Mouse (Mus musculus): ENCODE data around the gene Fggy. TPM values are rescaled to one million over a fixed set of nuclear protein-coding genes. Genes with fewer than 3 reads are reported as not detected.

The Fggy gene
- total RNA-seq, 2 experiments from 2014 or later = 7.9 to 9.9 TPM

DNA sequence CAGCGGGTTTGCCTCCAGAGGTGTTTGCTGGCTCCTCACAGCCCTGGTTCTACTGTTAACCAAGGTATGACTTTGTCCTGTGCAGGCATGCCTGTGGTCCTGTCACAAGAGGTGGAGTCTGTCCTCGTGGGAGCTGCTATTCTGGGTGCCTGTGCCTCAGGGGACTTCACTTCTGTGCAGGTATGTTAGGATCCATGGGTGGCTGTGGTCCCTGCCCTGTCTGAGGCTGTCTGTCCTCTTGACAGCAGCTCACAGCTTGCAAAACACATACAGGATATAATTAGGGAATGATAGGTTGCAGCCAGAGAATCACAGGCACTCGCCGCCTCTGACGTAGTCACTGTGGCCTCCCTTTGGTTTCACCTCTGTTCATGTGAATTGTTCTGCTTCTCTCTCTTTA, 292.2 kb downstream of the Fggy start:
- no peak for DNase-seq (ENCODE audit: low spot score in 2 of 2)

- DNase-seq (ENCODE audit: low spot score in 2 of 2) = no peak
Observed at GRCm38 (mm10) chr4:95850044-95850739, 292.9 kb downstream of the Fggy start.

DNA sequence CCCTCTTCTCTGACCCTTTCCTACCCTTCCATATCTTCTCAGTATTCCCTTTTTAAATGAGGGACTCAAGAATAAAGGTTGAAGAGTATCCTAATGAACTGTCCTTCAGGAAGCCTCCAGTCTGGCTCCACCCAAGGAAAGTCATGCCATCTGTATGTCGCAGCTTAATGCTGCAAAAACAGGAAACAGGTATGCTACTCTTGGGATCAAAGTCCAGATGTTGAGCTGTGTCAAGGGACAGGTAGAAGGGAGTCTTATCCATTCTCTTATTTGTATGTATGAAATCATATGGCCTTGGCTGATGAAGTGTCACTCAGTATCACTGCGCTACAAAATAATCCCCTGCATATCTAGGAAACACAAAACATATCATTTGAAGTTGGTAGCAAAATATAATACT, 294.9 kb downstream of the Fggy start:
- DNase-seq (ENCODE audit: low spot score in 2 of 2) = no peak

GRCm38 (mm10) chr4:95856008-95856407, 298.7 kb downstream of the Fggy start:
- DNase-seq (ENCODE audit: low spot score in 2 of 2) = no peak

DNA sequence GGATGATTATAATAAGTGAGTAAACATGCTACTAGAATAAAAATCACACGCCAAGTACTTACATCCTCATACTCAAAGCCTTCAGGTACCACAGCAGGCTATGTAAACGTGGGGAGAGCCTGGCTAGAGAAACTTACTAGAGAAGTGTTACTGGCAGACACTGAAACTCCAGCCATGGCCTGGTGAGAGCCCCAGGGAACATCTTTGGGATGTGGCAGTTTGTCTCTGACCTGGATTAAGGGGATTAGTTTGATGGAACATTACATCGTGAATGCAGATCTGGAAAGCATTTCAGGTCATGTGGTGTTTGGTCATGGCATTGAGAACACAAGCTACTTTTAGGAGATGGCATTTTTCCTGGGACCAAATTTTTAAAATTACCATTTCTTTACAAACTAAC, 303.3 kb downstream of the Fggy start:
- no peak for DNase-seq (ENCODE audit: low spot score in 2 of 2)

DNA sequence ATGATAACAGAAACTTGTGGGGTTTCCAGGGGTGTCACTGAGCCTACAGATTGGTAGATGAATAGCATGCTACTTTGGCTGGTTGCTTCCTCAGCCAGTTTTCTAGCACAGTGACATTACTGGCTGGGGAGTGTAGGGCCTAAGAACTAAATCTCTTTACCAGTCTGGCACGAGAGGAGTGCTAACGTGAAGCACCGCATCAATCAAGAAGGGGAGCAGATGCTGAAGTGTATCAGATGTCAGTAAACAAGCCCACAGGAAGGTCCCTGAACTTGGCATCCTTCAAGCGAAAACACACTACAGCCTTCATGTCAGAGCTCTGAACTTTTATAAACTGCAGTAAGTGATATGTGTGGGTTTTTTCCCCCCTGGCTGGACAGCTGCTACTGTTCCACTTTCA, 303.8 kb downstream of the Fggy start:
- no peak for DNase-seq (ENCODE audit: low spot score in 2 of 2)

DNA sequence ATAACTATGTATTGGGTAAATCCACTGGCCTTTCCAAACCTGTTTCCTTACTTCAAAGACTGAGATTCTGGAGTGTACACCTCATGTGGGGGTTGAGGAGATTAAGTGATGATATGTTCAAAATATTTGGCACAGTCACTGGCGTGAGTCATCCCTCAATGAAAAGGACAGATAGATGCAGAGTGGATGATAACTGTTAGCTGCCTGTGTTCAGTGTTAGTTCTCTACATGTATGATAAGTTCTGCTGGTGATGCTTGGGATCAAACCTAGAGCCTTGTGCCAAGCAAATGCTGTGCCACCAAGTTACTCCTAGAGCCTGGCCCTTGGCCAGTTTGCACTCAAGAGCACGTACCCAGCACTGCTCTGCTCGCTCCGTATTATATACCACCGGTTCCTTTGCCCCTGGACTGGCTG, 304.4 kb downstream of the Fggy start:
- no peak for DNase-seq (ENCODE audit: low spot score in 2 of 2)

DNA sequence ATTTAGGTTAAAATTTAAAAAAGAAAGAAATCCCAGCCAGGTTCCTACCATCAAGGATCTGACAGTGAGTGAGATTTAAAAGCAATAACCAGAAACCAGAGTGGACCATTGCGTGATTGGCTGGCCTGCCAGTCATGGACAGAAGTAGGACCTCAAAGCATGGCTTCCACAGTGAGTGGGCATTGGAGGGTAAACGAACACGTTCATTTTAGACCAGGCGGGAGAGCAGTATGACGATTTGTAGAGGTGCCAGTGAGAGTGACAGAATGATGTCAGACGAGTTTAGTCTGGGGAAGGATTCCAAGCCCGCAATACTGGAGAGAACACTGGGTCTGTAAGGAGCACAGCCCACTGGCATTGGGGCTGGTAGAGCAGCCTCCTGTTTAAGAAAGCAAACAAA, 305.0 kb downstream of the Fggy start:
- DNase-seq (ENCODE audit: low spot score in 2 of 2) = no peak

DNA sequence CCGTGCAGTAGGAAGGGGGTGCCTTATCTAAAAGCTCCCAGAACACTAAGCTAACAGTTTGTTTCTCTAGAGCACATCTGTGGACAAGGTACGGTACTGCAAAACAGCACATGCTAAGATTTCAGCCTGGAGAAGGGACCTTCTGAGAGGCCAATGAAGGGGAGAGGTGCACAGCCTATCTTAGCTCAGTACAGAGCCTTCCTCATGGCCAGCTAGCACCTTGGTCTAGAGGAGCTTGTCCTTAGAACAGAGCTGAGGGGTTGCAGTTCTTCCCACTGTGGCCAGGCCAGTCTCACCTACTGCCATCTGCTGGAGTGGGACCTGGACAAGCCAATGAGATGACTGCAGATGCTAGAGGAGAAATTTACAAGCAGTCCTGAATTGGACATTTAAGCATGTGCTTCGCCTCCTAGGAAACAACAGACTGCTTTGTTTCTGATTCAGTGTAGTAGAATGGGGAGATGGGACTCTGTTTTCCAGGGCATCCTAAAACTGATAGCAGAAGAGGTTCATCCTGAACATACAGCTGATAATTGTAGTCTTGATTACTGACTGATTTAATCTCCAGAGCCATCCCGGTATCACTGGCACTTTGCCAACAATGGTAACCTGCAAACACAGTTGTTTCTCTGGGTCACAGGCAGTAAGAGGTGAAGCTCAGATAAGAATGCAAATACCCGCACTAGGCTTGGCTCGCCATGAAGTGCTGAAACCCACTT, 305.6 kb downstream of the Fggy start:
- peak in 1 of 2 experiments; percentile 28 for DNase-seq (ENCODE audit: low spot score in 2 of 2)

DNA sequence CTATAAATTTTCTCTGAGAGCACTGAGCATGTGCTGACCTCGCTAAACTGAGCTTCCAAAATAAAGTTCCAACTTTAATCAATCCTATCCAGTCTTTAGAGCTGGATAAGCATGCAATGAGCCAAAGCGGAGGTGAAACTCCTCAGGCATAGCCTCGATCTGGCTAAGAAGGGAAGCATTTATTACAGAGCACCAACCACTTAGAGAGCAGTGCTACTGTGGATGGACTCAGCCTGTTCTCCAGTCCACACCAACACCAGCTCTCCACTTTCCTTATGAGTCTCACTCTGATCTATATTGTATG, 306.1 kb downstream of the Fggy start:
- DNase-seq (ENCODE audit: low spot score in 2 of 2) = no peak

- DNase-seq (ENCODE audit: low spot score in 2 of 2) = no peak
Observed at GRCm38 (mm10) chr4:95865251-95865650, 307.9 kb downstream of the Fggy start.

- DNase-seq (ENCODE audit: low spot score in 2 of 2) = no peak
Observed at GRCm38 (mm10) chr4:95865882-95866281, 308.6 kb downstream of the Fggy start.

DNA sequence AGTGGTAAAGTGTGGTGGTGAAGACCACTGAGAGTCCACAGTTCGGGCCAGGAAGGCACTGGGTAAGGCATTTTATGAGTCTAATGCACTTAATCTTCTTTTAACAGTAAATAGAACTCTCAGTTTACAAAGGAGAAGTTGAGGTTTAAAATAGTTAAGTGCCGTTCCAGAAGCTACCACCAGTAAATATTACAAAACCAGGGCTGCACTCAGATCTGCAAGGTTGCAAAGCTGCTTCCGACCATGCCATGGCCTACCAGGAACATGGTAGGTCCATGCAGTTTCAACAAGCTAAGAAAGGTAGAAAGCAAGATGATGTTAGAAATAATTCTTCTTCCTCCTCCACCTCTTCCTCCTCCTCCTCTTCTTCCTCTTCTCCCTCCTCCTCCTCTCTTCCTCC, 309.8 kb downstream of the Fggy start:
- DNase-seq (ENCODE audit: low spot score in 2 of 2) = no peak

GRCm38 (mm10) chr4:95868348-95868747, 311.0 kb downstream of the Fggy start:
- no peak for DNase-seq (ENCODE audit: low spot score in 2 of 2)

- peak; percentile 75 to 76 for DNase-seq (ENCODE audit: low spot score in 2 of 2)
Observed at GRCm38 (mm10) chr4:95871216-95871881, 314.0 kb downstream of the Fggy start.

DNA sequence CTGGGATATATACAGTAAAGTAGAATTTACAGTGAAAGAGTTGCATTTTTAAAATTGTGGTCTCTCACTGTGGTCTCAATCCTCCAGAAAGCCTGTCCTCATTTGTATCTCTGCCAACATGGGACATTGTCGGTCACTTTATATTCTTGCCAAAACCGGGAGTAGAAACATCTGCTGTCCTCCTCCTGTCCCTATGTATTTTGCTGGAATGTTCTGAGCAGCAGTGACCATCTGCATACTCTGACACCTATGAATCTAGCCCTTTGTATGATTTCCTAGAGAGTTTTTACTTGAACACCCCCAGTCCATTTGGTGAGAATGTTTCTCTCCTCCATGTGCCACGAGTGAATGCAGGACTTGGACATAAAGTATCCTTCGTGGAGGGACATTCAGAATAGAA, 318.6 kb downstream of the Fggy start:
- DNase-seq (ENCODE audit: low spot score in 2 of 2) = no peak

- no peak for DNase-seq (ENCODE audit: low spot score in 2 of 2)
Observed at GRCm38 (mm10) chr4:95877436-95877835, 320.1 kb downstream of the Fggy start.

DNA sequence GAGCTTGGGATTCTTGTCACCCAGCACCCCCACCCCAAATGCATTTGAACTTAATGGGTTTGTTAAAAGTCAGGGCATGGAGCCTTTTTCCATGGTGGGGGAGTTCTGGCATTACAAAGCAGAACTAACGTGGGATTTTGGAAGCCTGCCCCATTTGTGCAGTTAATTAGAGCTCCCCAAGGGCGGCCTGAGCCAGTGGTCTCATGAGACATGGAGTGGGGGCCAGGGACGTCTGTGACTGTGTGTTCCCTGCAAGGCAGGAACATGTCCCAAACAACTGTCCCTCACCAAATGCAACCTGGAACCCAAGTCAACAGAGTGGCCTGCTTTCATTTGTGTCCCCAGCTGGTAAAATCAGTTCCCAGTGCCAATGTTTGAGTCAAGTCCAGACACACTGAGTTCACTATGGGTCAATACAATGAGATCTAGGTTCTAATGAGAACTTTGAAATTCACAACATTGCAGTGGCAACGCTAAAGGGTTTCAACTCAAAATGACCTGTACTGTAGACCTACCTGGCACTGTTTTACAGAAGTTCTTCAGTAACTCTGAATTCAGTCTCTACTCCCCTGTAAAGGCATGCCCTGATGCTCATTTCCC, 324.5 kb downstream of the Fggy start:
- no peak for DNase-seq (ENCODE audit: low spot score in 2 of 2)

GRCm38 (mm10) chr4:95884184-95885145, 327.2 kb downstream of the Fggy start:
- no peak for DNase-seq (ENCODE audit: low spot score in 2 of 2)

DNA sequence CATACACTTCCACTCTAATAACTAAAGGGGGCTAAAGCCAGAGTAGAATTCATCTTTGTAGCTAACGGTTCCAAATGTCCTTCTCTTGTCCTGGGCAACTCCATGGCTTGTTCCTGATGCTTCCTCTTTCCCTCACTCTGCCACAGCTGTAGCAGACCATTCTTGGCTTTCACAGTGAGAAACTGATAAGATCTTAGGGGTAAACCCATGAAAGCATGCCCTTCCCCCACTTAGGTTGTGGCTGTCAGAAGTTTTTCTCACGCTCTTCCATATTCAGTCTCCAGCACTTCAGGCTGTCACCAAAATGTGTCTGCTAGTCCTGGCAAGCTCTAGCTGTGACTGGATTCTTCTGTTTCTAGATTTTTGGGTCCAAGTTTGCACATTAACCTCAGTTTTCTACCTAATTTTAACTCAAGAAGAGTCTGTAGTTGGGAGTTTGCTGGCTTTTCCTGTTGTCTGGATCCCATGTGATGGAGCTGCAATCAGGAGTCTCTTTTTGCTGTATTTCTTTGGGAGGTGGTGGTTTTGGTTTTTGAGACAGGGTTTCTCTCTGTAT, 338.0 kb downstream of the Fggy start:
- DNase-seq (ENCODE audit: low spot score in 2 of 2) = no peak

DNA sequence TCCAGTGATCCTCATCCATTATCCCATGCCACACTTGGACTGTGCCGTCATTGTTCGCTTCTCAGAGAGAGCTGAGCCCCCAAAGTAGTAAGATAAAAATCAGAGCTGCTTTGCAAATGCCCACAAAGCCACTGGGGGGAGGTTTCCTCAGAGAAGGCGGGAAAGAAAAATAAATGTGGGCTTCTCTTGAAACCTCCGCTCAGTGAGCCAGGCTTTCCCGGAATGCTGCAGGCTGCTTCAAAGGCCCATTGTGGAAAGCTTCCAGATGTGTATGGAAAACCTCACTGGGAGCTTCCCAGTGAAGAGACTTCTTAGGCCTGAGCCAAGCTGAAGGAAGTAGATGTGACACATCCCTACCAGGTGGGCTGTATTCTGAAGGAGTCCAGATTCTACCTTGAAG, 339.3 kb downstream of the Fggy start:
- DNase-seq (ENCODE audit: low spot score in 2 of 2) = no peak

Data from layer of hippocampus, postnatal 10 days (tissue).